Mouse (Mus musculus): ENCODE data around the gene Fem1a. TPM values are rescaled to one million over a fixed set of nuclear protein-coding genes. Genes with fewer than 3 reads are reported as not detected.

Fem1a gene
- polyA plus RNA-seq, 1 experiment, result 43.1 TPM

GRCm38 (mm10) chr17:56289371-56290331 is 33.0 kb downstream of the Fem1a start:
- no peak for TF ChIP-seq POLR2A (IDR thresholded peaks at IDR 0.05; ENCODE audit: control insufficient read depth, extremely low read depth, insufficient read depth, low read length, poor library complexity)
- TF ChIP-seq CTCF (IDR thresholded peaks at IDR 0.05; ENCODE audit: borderline replicate concordance, control insufficient read depth, extremely low read depth, insufficient read depth, low read length, poor library complexity), result no peak
- DNase-seq, result peak; percentile 51
- Histone ChIP-seq H3K27ac (ENCODE audit: control insufficient read depth, insufficient read depth, low read length) (peak overlapping the region; percentile 69), H3K4me1 (replicated peaks; ENCODE audit: control insufficient read depth, insufficient read depth, low read length) (peaks cover 57% of the 10 kb centered on the region), H3K4me3 (ENCODE audit: control insufficient read depth, insufficient read depth, low read length) (peak overlapping the region; percentile 67), H3K36me3 (ENCODE audit: control insufficient read depth, insufficient read depth, low read length) (peaks cover 5% of the 10 kb centered on the region; the same call in 1 of the 2 replicates), H3K27me3 (ENCODE audit: control insufficient read depth, insufficient read depth, low read length) (no peaks in the 10 kb centered on the region)
- WGBS, result 19% methylated on average over 23 of the region's 23 CpGs

- whole genome bisulfite sequencing, result 15% methylated on average over 17 of the region's 17 CpGs
- DNase-seq, result peak; percentile 95
- TF ChIP-seq POLR2A (IDR thresholded peaks at IDR 0.05; ENCODE audit: control insufficient read depth, extremely low read depth, insufficient read depth, low read length, poor library complexity) (0 out of 2 replicates have a peak, but pooled peaks have one; percentile 45), CTCF (IDR thresholded peaks at IDR 0.05; ENCODE audit: borderline replicate concordance, control insufficient read depth, extremely low read depth, insufficient read depth, low read length, poor library complexity) (no peak)
- Histone ChIP-seq H3K36me3 (ENCODE audit: control insufficient read depth, insufficient read depth, low read length) (peaks cover 5% of the 10 kb centered on the region; the same call in 1 of the 2 replicates), H3K27me3 (ENCODE audit: control insufficient read depth, insufficient read depth, low read length) (no peaks in the 10 kb centered on the region), H3K4me1 (replicated peaks; ENCODE audit: control insufficient read depth, insufficient read depth, low read length) (peaks cover 57% of the 10 kb centered on the region), H3K4me3 (ENCODE audit: control insufficient read depth, insufficient read depth, low read length) (peak overlapping the region; percentile 67), H3K27ac (ENCODE audit: control insufficient read depth, insufficient read depth, low read length) (peak overlapping the region; percentile 78)
Observed at GRCm38 (mm10) chr17:56290388-56291170, 34.0 kb downstream of the Fem1a start.

- DNase-seq, result peak; percentile 94
Observed at GRCm38 (mm10) chr17:56291171-56291511, 34.5 kb downstream of the Fem1a start.

GRCm38 (mm10) chr17:56291826-56292475 is 35.3 kb downstream of the Fem1a start:
- Histone ChIP-seq H3K27ac (ENCODE audit: control insufficient read depth, insufficient read depth, low read length) (peak overlapping the region; percentile 98), H3K4me1 (replicated peaks; ENCODE audit: control insufficient read depth, insufficient read depth, low read length) (peaks cover 67% of the 10 kb centered on the region), H3K27me3 (ENCODE audit: control insufficient read depth, insufficient read depth, low read length) (no peaks in the 10 kb centered on the region), H3K36me3 (ENCODE audit: control insufficient read depth, insufficient read depth, low read length) (no peaks in the 10 kb centered on the region), H3K4me3 (ENCODE audit: control insufficient read depth, insufficient read depth, low read length) (no peak overlapping the region)
- TF ChIP-seq POLR2A (IDR thresholded peaks at IDR 0.05; ENCODE audit: control insufficient read depth, extremely low read depth, insufficient read depth, low read length, poor library complexity) (no peak), CTCF (IDR thresholded peaks at IDR 0.05; ENCODE audit: borderline replicate concordance, control insufficient read depth, extremely low read depth, insufficient read depth, low read length, poor library complexity) (no peak)
- DNase-seq, result peak; percentile 54
- 48% methylated on average over 7 of the region's 7 CpGs for WGBS

More at GRCm38 (mm10) chr17:56291171-56291511, 34.5 kb downstream of the Fem1a start:
- 0 out of 2 replicates have a peak, but pooled peaks have one; percentile 29 for TF ChIP-seq POLR2A (IDR thresholded peaks at IDR 0.05; ENCODE audit: control insufficient read depth, extremely low read depth, insufficient read depth, low read length, poor library complexity)
- peak; percentile 97 for TF ChIP-seq CTCF (IDR thresholded peaks at IDR 0.05; ENCODE audit: borderline replicate concordance, control insufficient read depth, extremely low read depth, insufficient read depth, low read length, poor library complexity)
- Histone ChIP-seq H3K4me3 (ENCODE audit: control insufficient read depth, insufficient read depth, low read length) (peak overlapping the region; percentile 27), H3K4me1 (replicated peaks; ENCODE audit: control insufficient read depth, insufficient read depth, low read length) (peaks cover 58% of the 10 kb centered on the region), H3K27ac (ENCODE audit: control insufficient read depth, insufficient read depth, low read length) (peak overlapping the region; percentile 98), H3K27me3 (ENCODE audit: control insufficient read depth, insufficient read depth, low read length) (no peaks in the 10 kb centered on the region), H3K36me3 (ENCODE audit: control insufficient read depth, insufficient read depth, low read length) (peaks cover 1% of the 10 kb centered on the region; the same call in 1 of the 2 replicates)
- WGBS, result under 1% methylated on average over 16 of the region's 16 CpGs

- Histone ChIP-seq H3K27ac (ENCODE audit: control insufficient read depth, insufficient read depth, low read length) (peak within 1 kb of the TSS; percentile 98), H3K36me3 (ENCODE audit: control insufficient read depth, insufficient read depth, low read length) (no peaks in the 10 kb centered on the region), H3K27me3 (ENCODE audit: control insufficient read depth, insufficient read depth, low read length) (no peaks in the 10 kb centered on the region), H3K4me1 (replicated peaks; ENCODE audit: control insufficient read depth, insufficient read depth, low read length) (peaks cover 67% of the 10 kb centered on the region), H3K4me3 (ENCODE audit: control insufficient read depth, insufficient read depth, low read length) (no peak within 1 kb of the TSS)
- TF ChIP-seq POLR2A (IDR thresholded peaks at IDR 0.05; ENCODE audit: control insufficient read depth, extremely low read depth, insufficient read depth, low read length, poor library complexity) (no peak), CTCF (IDR thresholded peaks at IDR 0.05; ENCODE audit: borderline replicate concordance, control insufficient read depth, extremely low read depth, insufficient read depth, low read length, poor library complexity) (no peak)
- 35% methylated on average over 4 of the region's 4 CpGs for WGBS
- DNase-seq, result peak; percentile 36
Observed at GRCm38 (mm10) chr17:56292531-56293222, 36.1 kb downstream of the Fem1a start, which contains the start of gene Plin3. Gene Plin3 (minus strand): TSS chr17:56292873.
